Mouse (Mus musculus) skeletal muscle tissue, adult 2 months (tissue): ENCODE results near the gene Them5.
A peak's percentile ranks its signal among the peaks of the same experiment; 100 is the strongest.

ENCODE experiments used
- DNase-seq: peaks from one replicate; pipeline ENCODE4 v3.0.0-alpha.2; 2012; ENCODE audit warnings: low read depth, low spot score

Gene Them5

DNA sequence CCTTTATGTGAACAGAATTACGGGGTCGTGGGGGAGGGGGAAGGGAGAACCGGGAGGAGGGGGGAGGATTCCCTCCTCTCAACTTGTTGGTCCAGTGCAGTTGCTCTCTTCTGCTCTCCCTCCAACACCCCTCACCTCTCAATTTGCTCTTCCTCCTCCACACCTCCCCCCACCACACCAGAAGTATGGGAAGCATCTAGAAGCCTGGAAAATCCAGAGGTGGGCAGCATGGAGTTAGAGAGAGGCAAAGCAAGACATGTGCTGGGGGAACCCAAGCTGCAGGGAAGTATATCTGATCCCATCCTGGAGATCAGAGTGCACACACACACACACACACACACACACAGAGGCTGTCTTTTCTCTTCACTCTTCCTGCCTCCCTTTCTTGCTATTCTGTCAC, 30.1 kb downstream of the Them5 start:
- DNase-seq: no peak

DNA sequence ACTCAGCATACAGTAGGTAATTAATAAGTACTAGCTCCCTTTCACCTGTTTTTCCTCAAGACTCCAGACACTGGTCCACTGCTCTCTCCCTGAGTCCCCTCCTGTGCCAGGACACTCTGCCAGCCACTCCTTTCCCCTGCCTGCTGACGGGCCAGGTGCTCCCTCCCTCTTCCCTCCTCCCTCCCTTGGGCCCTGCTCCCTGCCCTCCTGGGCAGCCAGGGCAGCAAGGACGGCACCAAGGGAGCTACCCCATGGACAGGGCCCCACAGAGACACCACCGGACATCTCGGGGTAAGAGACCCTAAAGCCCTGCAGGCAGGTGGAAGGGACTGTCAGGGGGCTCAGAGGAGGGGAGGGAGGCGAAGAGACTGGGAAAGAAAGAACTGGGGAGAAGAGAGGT, 30.7 kb downstream of the Them5 start, which contains the start of gene Rorc:
Gene Rorc (plus strand): TSS at position 154 of the 400 bp plus-strand sequence.
- DNase-seq: peak; percentile 80

DNA sequence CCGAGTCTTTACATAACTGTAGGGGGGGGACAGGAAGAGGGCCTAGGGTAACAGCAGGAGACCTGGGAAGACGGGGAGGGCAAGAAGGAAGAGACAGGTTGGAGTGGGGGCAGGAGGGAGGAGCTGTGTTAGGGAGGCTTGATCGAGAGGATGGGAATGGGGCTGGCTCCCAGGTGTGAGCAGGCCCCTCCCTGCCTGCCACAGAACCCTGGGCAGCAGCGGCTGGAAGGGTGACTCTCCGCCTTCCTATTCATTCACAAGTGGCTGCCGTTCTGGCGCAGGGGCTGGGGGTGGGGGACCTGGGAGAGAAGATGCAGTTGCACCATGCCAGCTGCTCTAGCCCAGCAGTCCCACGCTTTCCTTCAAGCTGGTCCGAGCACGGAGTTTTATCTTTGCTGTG, 31.2 kb downstream of the Them5 start:
- peak; percentile 47 for DNase-seq

DNA sequence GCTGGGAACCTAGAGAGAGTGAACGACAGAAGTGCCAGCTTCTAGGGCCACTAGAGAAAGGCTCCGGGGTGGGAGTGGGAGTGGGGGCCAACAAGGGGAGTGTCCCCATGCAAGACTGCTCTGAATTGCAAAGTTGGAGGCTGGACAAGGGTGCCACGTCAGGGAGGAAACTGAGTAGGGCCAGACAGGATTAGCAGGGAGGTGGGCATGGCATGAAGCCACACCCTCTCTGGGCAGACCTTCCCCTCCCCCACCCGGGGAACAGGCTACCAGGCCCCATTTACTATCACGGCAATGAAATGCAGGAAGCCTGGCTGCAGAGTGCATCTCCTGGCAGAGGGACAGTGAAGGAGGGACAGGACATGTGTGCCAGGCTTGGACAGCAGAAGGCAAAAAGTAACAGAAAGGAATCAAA, 31.7 kb downstream of the Them5 start:
- DNase-seq: peak; percentile 77

DNA sequence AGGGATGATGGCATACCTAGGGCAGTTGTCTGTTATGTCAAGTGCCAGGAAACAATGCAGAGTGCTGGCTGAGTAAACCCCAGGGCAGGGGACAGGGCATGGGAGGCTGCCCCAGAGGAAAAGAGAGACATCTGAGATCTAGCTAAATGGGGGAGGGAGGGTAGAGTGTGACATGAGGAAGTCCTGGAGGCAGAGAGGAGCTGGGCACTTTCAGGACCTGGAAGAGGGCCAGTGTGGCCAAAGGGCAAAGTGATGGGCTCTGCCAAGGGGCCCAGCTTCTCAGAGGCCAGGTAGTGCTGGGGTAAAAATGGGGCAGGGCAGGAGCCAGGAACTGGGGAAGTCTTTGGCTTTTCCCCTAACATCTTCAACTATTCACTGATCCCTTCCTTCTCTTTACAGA, 32.7 kb downstream of the Them5 start:
- DNase-seq: peak; percentile 43

DNA sequence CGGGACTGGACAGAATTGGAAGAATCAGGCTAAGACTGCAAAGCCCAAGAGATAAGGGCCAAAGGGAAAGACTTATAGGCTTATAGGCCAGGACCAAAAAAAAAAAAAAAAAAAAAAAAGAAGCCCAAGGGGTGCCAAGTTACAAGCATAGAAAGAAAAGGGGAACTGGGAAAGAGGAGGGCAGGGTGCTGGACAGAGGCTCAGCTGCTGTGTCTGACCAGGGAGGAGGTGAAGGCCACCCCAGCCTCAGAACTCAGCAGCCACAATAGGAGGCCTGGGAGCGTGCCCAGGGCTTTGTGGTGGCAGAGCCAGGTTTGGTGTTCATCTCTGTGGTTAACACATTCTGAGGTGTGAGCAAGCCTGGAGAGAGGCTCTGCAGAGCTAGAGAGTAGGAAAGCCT, 33.2 kb downstream of the Them5 start:
- no peak for DNase-seq

DNA sequence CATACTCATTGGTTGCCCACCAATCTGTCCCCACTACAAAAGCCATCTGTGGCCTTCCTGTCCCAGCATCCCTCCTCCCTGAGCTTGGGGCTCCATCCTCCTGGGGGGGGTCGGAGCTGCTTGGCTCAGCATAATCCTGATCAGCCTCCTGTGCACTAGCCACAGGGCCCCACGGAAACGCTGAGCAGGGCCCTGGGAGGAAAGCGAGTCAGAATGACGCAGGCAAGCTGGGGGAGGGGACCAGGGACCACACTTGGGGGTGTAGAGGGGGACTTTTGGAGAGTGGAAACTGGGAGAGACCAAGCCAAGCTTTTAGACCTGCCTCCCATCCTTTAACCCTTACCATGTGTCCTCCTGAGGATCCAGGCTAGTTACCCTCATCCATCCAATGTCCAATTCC, 34.0 kb downstream of the Them5 start:
- DNase-seq: no peak

DNA sequence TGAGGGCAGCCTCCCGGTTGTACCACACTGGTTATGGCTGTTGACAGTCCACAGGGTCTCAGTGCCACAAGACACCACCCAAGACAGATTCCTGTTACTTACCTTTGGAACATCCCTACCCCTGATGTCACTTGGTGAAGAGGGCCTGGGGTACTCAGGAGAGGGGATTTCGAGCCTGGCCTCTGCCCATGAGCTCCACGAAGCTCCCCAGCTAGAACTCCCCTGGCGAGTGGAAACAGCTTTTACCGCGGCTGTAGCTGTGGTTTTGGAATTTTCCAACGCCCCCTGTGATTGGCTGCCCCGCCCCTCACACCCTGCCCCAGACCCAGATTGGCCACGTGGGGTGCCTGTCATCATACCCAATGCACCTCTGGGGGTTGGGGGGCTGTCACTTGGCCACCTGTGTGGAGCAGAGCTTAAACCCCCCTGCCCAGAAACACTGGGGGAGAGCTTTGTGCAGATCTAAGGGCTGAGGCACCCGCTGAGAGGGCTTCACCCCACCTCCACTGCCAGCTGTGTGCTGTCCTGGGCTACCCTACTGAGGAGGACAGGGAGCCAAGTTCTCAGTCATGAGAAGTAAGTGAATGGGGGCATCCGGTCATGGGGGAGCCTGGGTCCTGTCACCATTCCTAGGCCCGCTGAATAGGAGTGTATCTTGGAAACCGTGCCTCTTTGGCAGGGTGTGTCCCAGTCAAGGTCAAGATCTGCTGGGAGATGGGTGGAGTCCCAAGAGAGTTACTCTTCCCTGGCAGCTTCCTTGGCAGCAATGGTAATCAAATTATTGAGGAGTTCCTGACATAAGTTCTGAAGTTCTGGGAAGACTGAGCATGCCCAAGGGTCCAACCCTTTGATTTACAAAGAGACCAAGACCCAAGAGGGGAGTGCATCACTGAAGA, 35.4 kb downstream of the Them5 start:
- no peak for DNase-seq

DNA sequence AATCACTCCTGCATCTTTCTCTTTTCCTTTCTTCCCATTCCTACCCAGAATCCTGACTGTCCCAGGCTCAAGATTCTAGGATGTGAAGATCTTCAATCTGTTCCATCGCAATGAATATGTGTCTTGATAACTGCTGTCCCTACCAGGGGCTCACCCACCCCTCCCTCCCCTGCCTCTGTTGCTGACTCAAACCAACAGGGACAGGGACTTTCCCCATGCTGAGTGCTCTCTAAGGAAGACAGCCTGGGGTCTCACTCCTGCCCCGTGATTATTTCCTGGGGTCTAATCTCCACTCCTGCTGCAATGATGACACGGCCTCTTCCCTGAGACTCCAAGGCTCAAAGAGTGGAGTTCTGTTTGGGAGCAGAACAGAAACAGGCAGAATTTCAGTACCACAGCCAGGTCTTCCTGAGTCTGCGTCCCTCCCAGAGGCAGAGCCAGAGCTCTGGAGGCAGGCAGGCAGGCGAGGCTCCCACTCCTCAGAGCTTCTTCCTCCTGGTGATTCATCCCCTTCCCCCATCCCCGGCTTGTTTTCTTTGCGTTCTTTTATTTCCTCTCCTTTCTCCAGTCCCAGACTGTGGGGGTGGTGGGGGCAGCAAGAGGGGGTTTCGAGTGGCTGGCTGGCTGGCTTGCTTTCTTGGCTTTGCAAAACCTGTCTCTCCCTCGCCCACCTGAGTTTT, 38.1 kb downstream of the Them5 start:
- no peak for DNase-seq

DNA sequence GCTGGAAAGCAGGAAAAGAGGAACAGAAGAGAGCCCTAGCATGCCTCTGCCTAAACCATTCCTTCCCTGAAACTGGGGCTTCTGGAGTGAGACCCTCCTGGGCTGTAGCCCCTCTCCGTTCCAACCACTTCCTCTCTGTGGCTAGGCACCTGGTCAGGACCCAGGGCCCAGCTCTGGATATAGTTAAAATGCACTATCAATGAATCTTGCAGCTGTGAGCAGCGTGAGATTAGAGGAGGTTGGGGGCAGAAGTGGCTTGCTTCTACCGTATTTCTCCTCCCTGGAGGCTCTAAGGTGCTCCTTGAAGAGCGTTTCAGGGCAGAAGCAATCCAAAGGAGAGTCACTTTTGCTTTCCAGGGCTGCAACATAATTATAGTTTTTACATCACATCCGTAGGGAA, 40.4 kb downstream of the Them5 start:
- DNase-seq: no peak

DNA sequence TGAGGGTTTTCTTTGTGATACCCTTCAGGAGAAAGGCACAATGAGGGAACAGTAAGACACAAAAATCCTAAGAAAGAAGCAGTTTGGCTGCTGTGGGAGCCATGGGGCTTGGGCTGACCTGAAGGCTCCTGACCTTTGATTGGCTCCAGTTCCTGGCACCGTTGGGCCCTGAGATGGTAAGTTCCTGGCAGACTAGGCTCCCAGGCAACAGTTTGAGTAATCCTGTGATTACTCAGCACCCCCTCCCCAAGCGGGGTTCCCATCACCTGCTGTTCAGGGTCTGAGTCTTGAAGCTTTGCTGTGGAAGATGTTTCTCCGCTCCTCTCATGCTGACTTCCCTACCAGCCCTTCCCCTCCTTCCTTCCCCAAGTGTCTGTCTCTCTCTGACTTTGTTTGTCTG, 41.6 kb downstream of the Them5 start:
- DNase-seq: no peak

DNA sequence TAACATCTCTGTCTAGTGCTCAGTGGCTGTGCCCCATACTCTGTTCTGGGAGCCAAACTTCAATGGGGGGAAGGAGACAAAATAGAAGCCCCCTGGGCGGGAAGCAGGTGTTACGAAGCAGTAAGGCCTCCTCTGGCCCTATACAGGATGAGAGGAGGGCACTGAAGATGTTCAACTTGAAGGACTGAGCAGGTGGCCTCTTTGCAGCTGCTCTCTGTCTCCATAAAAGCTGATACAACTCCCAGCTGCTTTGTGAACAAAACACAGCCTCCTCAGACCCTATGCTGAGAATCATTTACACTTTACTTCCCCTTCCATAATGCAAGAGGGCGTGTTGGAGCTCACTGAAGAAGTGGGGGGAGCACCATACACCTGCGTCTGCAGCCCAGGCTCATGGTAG, 44.8 kb downstream of the Them5 start:
- no peak for DNase-seq

DNA sequence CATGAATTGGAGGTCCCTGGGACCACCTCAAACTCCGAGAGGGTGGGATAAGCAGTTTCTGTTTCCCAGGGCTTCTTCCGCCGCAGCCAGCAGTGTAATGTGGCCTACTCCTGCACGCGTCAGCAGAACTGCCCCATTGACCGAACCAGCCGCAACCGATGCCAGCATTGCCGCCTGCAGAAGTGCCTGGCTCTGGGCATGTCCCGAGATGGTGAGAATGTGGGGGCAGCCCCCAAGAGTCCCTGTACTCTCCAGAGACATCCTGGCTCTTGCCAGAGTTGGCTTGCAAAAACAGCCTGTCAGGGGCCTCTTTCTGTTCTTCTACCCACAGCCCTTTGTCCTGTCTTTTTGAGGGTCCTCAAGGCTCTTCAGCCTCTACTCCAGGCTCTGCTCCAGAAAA, 45.5 kb downstream of the Them5 start:
- no peak for DNase-seq

DNA sequence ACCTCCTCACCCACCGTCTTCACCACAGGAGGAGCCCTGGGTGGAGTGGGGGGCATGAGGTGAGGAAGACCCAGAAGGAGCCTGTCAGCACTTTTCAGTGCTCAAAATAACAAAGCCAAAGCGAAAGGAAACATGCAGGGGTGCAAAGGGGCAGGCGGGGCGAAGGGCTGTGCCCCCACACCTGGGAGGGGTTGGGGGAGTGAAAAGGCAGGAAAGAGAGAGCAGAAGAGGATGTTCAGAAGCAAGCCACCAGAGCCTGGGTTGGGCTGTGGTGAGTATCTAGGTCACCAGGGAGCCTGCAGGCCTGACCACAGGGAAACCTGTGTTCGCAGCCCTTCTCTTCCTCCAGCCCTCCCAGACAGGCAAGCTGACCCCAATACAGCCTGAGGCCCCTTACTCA, 46.1 kb downstream of the Them5 start:
- DNase-seq: no peak

DNA sequence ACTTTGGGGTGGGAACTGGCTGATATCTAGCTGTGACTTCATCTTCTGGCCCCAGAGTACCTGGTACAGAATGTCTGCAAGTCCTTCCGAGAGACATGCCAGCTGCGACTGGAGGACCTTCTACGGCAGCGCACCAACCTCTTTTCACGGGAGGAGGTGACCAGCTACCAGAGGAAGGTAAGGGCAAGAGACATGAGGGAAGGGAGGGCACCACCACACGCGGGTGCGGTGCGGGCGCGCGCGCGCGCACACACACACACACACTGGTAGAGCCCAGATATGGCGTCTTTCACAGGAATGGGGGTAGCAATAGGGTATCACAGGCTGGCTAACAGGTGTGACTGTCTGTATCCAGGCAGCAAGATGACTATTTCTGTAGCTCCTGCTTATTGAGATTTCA, 47.5 kb downstream of the Them5 start:
- no peak for DNase-seq

DNA sequence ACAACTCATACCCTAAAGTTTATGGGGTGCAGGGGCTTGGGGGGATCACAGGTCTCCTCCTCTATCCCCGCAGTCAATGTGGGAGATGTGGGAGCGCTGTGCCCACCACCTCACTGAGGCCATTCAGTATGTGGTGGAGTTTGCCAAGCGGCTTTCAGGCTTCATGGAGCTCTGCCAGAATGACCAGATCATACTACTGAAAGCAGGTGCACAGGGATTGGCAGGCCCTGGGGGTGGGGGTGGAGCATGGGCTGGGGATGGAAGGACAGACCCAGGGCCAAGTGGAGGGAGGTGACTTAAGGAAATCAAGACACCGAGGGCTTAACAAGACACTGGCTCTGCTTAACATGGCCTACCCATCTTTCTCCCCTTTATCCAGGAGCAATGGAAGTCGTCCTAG, 49.1 kb downstream of the Them5 start:
- no peak for DNase-seq

DNA sequence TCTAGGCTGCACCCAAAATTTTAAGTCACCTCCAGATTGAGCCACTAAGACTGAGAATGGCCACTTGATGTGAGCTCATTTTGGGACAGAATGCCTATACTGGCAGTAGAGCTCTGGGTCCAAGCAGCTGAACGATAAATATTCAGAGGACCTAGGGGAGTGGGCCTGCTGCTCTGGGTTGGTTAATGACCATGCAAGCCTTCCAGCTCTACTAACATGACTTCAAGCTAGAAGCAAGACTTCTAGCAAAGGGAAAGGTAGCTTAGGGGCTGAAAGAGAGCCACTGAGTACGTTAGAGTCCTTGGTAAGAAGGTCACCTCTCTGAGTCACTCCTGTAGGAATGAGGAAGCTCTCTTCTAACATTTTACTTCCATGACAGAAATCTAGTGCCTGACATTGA, 50.2 kb downstream of the Them5 start:
- no peak for DNase-seq

DNA sequence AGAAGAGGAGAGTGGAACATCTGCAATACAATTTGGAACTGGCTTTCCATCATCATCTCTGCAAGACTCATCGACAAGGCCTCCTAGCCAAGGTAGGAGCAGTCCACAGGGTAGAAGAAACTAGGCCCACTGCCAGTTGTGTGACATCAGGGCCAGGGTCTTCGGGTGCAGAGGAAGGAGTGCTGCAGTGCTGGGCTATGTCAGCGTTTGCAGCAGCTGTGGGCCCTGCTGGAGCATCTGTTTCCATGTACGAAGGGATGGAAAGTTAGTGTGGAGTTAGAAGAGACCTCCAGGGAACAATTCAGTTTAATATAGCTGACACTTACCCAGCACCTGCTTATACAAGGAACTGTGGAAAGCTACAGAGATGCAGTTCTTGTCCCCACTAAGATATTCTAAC, 51.1 kb downstream of the Them5 start:
- no peak for DNase-seq

DNA sequence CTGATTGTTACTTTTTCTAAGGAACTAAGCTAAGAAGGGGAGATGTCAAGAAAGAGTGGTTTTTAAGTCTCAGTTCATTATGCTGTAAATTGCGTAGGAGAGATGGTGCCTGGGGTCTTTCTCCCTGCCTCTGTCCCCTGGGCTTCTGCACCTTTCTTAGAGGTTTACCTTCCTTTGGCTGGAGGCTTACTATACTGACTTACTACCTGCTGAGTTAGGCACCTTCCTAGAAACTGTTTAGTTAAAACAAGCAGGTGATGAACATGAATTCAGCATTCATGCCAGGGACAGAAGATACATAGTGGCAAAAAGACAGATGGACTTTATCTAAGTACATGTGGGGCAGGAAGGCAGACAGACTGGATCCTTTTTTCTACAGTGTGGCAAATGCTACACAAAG, 54.4 kb downstream of the Them5 start:
- DNase-seq: no peak

DNA sequence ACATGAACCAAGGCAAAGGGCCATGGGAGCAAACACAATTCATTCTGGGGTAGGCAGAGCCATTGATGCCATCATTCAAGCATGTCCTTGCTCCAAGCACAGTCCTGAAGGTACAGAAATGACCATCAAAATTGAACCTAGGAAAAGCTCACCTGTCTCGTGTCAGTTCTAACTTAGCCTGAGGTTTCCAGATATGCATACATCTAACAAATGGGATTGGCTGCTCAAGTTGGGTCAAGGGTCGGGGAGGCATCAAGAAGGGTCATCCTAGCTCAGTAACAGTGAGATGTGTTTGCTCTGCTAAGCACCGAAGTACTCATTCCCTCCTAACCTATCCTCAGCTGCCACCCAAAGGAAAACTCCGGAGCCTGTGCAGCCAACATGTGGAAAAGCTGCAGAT, 55.0 kb downstream of the Them5 start:
- DNase-seq: no peak
